Mouse (Mus musculus) left cerebral cortex, postnatal 25 days (tissue): ENCODE results near the gene Fam83c. TPM values are rescaled to one million over a fixed set of nuclear protein-coding genes. Genes with fewer than 3 reads are reported as not detected.
A peak's percentile ranks its signal among the peaks of the same experiment; 100 is the strongest.

Source experiments
- DNase-seq, 2 experiments: peaks; one replicate each; pipeline ENCODE4 v3.0.0; 2022; ENCODE audit warnings: low spot score in 2 of 2, mixed read lengths in 1 of 2
- intact Hi-C: fragments of 180-260 bp; cut with DNase I; formaldehyde crosslinking; loops from one replicate; pipeline ENCODE4 v1.15.1; 2025
- total RNA-seq, 2 experiments: library from RNA; stranded (reverse); gene quantifications; 2 replicates each; pipeline ENCODE4 v1.2.3; 2021

The Fam83c gene
- total RNA-seq, 2 experiments from 2014 or later: not detected

- DNase-seq: no peak
- intact Hi-C loops: no loop called here
These were observed 3.4 kb downstream of the Fam83c start for GRCm38 (mm10) chr2:155831302-155831701.

- intact Hi-C loops: no loop called here
- DNase-seq: no peak
These were observed 3.8 kb downstream of the Fam83c start for GRCm38 (mm10) chr2:155830841-155831240.

- intact Hi-C loops: no loop called here
- DNase-seq: peak; percentile 79 to 89
These were observed 7.8 kb downstream of the Fam83c start, which contains the start of gene Eif6 for GRCm38 (mm10) chr2:155826630-155827424. Eif6 (minus strand) TSS chr2:155826925.

GRCm38 (mm10) chr2:155825904-155826629 is 8.6 kb downstream of the Fam83c start:
- intact Hi-C loops: no loop called here
- DNase-seq: no peak

GRCm38 (mm10) chr2:155823722-155824121 is 10.9 kb downstream of the Fam83c start:
- intact Hi-C loops: no loop called here
- no peak for DNase-seq

GRCm38 (mm10) chr2:155820779-155821178 is 13.9 kb downstream of the Fam83c start:
- intact Hi-C loops: no loop called here
- no peak for DNase-seq

GRCm38 (mm10) chr2:155819449-155820251 is 15.0 kb downstream of the Fam83c start:
- DNase-seq: peak in 1 of 2 experiments; percentile 47
- intact Hi-C loops: no loop called here

GRCm38 (mm10) chr2:155819392-155819448 is 15.4 kb downstream of the Fam83c start, which contains the start of gene BC029722:
BC029722 (minus strand) TSS chr2:155819426.
- DNase-seq: no peak
- intact Hi-C loops: no loop called here

- intact Hi-C loops: no loop called here
- DNase-seq: peak; percentile 93 to 96
These were observed 15.9 kb downstream of the Fam83c start for GRCm38 (mm10) chr2:155818596-155819391.

- intact Hi-C loops: no loop called here
- DNase-seq: no peak
These were observed 17.1 kb downstream of the Fam83c start for GRCm38 (mm10) chr2:155817301-155818245.

- no peak for DNase-seq
These were observed 18.5 kb downstream of the Fam83c start for GRCm38 (mm10) chr2:155816179-155816578.

GRCm38 (mm10) chr2:155814829-155815228 is 19.8 kb downstream of the Fam83c start:
- intact Hi-C loops: loop anchor here (5.0 kb wide), 2 partner anchors 38 to 118 kb away; partner anchors contain the start of gene Mmp24
- DNase-seq: peak in 1 of 2 experiments; percentile 49

More at GRCm38 (mm10) chr2:155816179-155816578, 18.5 kb downstream of the Fam83c start:
- intact Hi-C loops: no loop called here

GRCm38 (mm10) chr2:155812637-155813036 is 22.0 kb downstream of the Fam83c start:
- intact Hi-C loops: loop anchor here (5.0 kb wide), 2 partner anchors 35 to 115 kb away; partner anchors contain the start of gene Mmp24

GRCm38 (mm10) chr2:155811821-155812396 is 22.7 kb downstream of the Fam83c start:
- intact Hi-C loops: loop anchor here (5.0 kb wide), 2 partner anchors 35 to 115 kb away; partner anchors contain the start of gene Mmp24
- peak; percentile 84 to 97 for DNase-seq

More at GRCm38 (mm10) chr2:155812637-155813036, 22.0 kb downstream of the Fam83c start:
- DNase-seq: no peak

GRCm38 (mm10) chr2:155809620-155810019 is 25.0 kb downstream of the Fam83c start:
- DNase-seq: no peak
- intact Hi-C loops: loop anchor here (5.0 kb wide), 2 partner anchors 32 to 112 kb away; partner anchors contain the start of gene Mmp24

GRCm38 (mm10) chr2:155807408-155807807 is 27.2 kb downstream of the Fam83c start:
- intact Hi-C loops: no loop called here
- no peak for DNase-seq

GRCm38 (mm10) chr2:155806548-155806947 is 28.1 kb downstream of the Fam83c start:
- DNase-seq: no peak
- intact Hi-C loops: no loop called here

- no peak for DNase-seq
- intact Hi-C loops: no loop called here
These were observed 28.8 kb downstream of the Fam83c start for GRCm38 (mm10) chr2:155805925-155806255.
